Mouse (Mus musculus) heart, embryonic 11.5 days (tissue): ENCODE measurements around the gene Lexm. TPM values are rescaled to one million over a fixed set of nuclear protein-coding genes. Genes with fewer than 3 reads are reported as not detected.
A peak's percentile ranks its signal among the peaks of the same experiment; 100 is the strongest.

Experiments used
- ATAC-seq: fragments of 200-750 bp; cut with Nextera tagmentation; replicated peaks from 2 replicates; pipeline ENCODE4 v1.8.0; 2017; ENCODE audit warnings: moderate library complexity; ENCODE audit not compliant: insufficient number of reproducible peaks, low FRiP score, low TSS enrichment
- H3K27ac ChIP-seq: fragments of 300-500 bp; sonication (generic); 2 replicates; pipeline ENCODE4 v1.5.1; 2014; ENCODE audit warnings: mild to moderate bottlenecking, low read depth, low read length
- H3K27me3 ChIP-seq: fragments of 300-500 bp; sonication (generic); 2 replicates; pipeline ENCODE4 v1.6.1; 2014; ENCODE audit warnings: mild to moderate bottlenecking, low read length, mixed read lengths; ENCODE audit not compliant: control insufficient read depth, insufficient read depth
- H3K36me3 ChIP-seq: fragments of 300-500 bp; sonication (generic); 2 replicates; pipeline ENCODE4 v1.6.1; 2014; ENCODE audit warnings: mild to moderate bottlenecking, low read length, moderate library complexity, mixed read lengths; ENCODE audit not compliant: control insufficient read depth, insufficient read depth
- H3K4me1 ChIP-seq: fragments of 300-500 bp; sonication (generic); 2 replicates; pipeline ENCODE4 v1.6.1; 2014; ENCODE audit warnings: low read length; ENCODE audit not compliant: control insufficient read depth, insufficient read depth
- H3K4me2 ChIP-seq: fragments of 300-500 bp; sonication (generic); 2 replicates; pipeline ENCODE4 v1.6.1; 2014; ENCODE audit warnings: mild to moderate bottlenecking, moderate library complexity
- H3K4me3 ChIP-seq: fragments of 300-500 bp; sonication (generic); 2 replicates; pipeline ENCODE4 v1.5.1; 2014; ENCODE audit warnings: low read depth, low read length
- H3K9ac ChIP-seq: fragments of 300-500 bp; sonication (generic); 2 replicates; pipeline ENCODE4 v1.6.1; 2014; ENCODE audit warnings: mild to moderate bottlenecking, low read depth, low read length, moderate library complexity
- H3K9me3 ChIP-seq: fragments of 300-500 bp; sonication (generic); replicated peaks from 2 replicates; pipeline ENCODE4 v1.6.1; 2016; ENCODE audit warnings: low read length; ENCODE audit not compliant: control insufficient read depth
- WGBS: fragments of 180-500 bp; shearing (Covaris S2); extraction: QIAGEN DNeasy Blood & Tissue Kit; methylation state at CpG from one replicate; pipeline ENCODE4 v1.1.7; 2014; ENCODE audit not compliant: insufficient replicate concordance; 5-methylcytosine and 5-hydroxymethylcytosine counted together
- polyA plus RNA-seq: library from polyadenylated mRNA; unstranded; fragments of >200 nt; fragmentation: Nextera tagmentation; extraction: Ambion mirVana; gene quantifications from 2 replicates; pipeline ENCODE4 v1.2.1, GENCODE M21; 2014

Lexm gene
- polyA plus RNA-seq, 1 experiment from 2014 or later = 0.34 TPM

DNA sequence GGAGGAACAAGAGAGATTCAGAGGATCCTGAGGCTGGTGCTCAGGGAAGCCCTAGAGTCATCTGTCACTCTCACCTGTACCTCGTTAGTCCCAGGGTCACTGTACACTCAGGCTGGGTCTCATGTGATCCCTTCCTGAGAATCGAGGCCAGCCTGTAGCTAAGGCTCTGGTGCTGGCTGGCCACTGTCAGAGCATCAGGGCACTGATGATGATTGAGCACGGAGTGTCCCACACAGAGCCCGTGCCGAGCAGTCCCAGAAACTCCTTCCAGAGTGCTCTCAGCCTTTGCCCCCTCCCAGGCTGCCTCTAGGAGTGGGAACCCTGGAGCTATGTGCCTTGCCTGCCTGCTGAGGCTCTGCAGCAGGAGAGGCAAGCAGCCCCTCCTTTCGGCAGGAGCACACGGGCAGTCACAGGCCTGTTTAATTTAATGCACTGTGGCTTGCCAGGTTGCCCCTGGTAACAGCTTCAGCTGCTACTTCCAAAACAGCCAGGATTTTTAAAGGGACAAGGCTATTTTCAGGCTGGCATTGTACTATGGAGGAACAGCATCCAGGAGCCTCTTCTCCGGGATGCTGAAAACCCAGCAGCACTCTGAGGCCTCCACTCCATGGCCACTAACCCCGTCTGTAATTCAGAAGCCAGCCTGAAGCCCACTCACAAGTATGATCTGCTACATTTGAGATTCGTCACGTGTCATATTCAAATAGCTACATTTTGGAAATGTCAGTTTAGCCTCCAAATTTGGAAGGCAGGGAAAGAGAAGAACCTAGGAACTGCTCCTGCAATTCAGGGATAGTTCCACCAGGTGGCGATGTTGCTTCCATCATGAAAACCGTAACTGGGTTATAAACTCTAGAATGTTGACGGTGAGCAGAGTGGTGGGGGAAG lies 13.5 kb upstream of the Lexm start:
- Histone ChIP-seq H3K4me3 (no peak overlapping the region), H3K4me2 (no peak overlapping the region), H3K27me3 (peaks cover 23% of the 10 kb centered on the region), H3K36me3 (no peaks in the 10 kb centered on the region), H3K4me1 (peaks cover 3% of the 10 kb centered on the region; the same call in 1 of the 2 replicates), H3K27ac (no peak overlapping the region), H3K9ac (no peak overlapping the region), H3K9me3 (no peaks in the 10 kb centered on the region)
- no peak for ATAC-seq
- 29% methylated on average over 14 of the region's 14 CpGs for WGBS

DNA sequence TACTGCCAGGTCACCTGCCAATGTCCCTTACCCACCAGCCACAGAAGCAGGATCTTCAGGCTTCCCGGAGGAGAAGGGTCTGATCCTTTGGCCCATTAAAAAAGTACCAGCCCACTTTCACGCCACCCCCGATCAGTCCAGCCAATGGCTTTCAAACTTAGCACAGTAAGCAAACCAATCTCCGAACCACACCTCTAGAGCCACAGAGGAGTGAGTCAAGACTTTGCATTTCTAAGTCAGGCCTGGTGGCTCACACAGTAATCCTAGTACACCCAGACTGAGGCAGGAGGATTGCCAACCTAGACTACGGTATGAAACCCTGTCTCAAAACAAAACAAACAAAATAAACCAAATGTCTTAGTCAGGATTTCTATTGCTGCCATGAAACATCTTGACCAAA lies 12.3 kb upstream of the Lexm start:
- H3K27ac ChIP-seq = no peak overlapping the region
- H3K36me3 ChIP-seq = no peaks in the 10 kb centered on the region
- H3K4me2 ChIP-seq = no peak overlapping the region
- H3K4me1 ChIP-seq = peaks cover 3% of the 10 kb centered on the region; the same call in 1 of the 2 replicates
- H3K27me3 ChIP-seq = peaks cover 30% of the 10 kb centered on the region
- ATAC-seq = no peak
- H3K9ac ChIP-seq = no peak overlapping the region
- H3K9me3 ChIP-seq = no peaks in the 10 kb centered on the region
- 58% methylated on average over 5 of the region's 5 CpGs for WGBS
- H3K4me3 ChIP-seq = no peak overlapping the region

- H3K4me3 ChIP-seq = no peak overlapping the region
- H3K36me3 ChIP-seq = no peaks in the 10 kb centered on the region
- H3K9ac ChIP-seq = no peak overlapping the region
- WGBS = 22% methylated on average over 9 of the region's 9 CpGs
- no peak overlapping the region for H3K4me2 ChIP-seq
- peaks cover 3% of the 10 kb centered on the region; the same call in 1 of the 2 replicates for H3K4me1 ChIP-seq
- peaks cover 35% of the 10 kb centered on the region for H3K27me3 ChIP-seq
- no peaks in the 10 kb centered on the region for H3K9me3 ChIP-seq
- no peak for ATAC-seq
- H3K27ac ChIP-seq = no peak overlapping the region
Observed at GRCm38 (mm10) chr4:106628650-106629360, 11.8 kb upstream of the Lexm start.

GRCm38 (mm10) chr4:106627809-106628208 lies 10.8 kb upstream of the Lexm start:
- no peak overlapping the region for H3K27ac ChIP-seq
- H3K4me3 ChIP-seq = no peak overlapping the region
- H3K9ac ChIP-seq = no peak overlapping the region
- H3K27me3 ChIP-seq = peaks cover 45% of the 10 kb centered on the region
- H3K4me1 ChIP-seq = peaks cover 3% of the 10 kb centered on the region; the same call in 1 of the 2 replicates
- no peaks in the 10 kb centered on the region for H3K36me3 ChIP-seq
- ATAC-seq = no peak
- H3K4me2 ChIP-seq = no peak overlapping the region
- no peaks in the 10 kb centered on the region for H3K9me3 ChIP-seq
- WGBS = 82% methylated on average over 5 of the region's 5 CpGs

DNA sequence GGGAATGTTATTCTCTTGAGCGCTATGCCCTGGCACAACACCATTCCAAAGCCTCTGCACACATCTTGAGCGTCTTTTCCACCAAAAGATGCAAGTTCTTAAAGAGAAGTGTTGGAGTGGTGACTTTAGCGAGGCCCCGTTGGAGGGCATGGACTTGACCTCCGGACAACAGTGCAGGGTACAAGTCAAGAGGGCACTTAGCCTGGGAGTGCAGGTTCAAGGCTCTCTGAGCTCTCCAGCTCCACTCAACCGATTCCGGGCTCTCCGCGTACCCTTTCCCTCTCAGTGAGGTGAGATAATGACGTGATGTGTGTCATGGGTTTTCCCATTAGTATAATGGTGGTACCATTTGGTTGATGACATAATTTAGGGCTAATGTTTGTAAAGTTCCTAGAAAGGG lies 7.2 kb upstream of the Lexm start:
- H3K36me3 ChIP-seq = no peaks in the 10 kb centered on the region
- no peaks in the 10 kb centered on the region for H3K4me1 ChIP-seq
- no peak overlapping the region for H3K4me2 ChIP-seq
- no peaks in the 10 kb centered on the region for H3K9me3 ChIP-seq
- ATAC-seq = no peak
- no peak overlapping the region for H3K9ac ChIP-seq
- peaks cover 61% of the 10 kb centered on the region for H3K27me3 ChIP-seq
- no peak overlapping the region for H3K4me3 ChIP-seq
- WGBS = 78% methylated on average over 10 of the region's 10 CpGs
- H3K27ac ChIP-seq = no peak overlapping the region

- 24% methylated on average over 25 of the region's 28 CpGs for WGBS
- H3K4me2 ChIP-seq = no peak overlapping the region
- ATAC-seq = no peak
- peaks cover 58% of the 10 kb centered on the region for H3K27me3 ChIP-seq
- no peaks in the 10 kb centered on the region for H3K36me3 ChIP-seq
- H3K9ac ChIP-seq = no peak overlapping the region
- H3K27ac ChIP-seq = no peak overlapping the region
- no peak overlapping the region for H3K4me3 ChIP-seq
- no peaks in the 10 kb centered on the region for H3K9me3 ChIP-seq
- no peaks in the 10 kb centered on the region for H3K4me1 ChIP-seq
Observed at GRCm38 (mm10) chr4:106622712-106623111, 5.7 kb upstream of the Lexm start.

- H3K4me1 ChIP-seq = no peaks in the 10 kb centered on the region; the same call in 1 of the 2 replicates
- H3K36me3 ChIP-seq = no peaks in the 10 kb centered on the region
- ATAC-seq = no peak
- H3K9me3 ChIP-seq = no peaks in the 10 kb centered on the region
- no peak within 1 kb of the TSS for H3K9ac ChIP-seq
- no peak within 1 kb of the TSS for H3K4me3 ChIP-seq
- 24% methylated on average over 16 of the region's 16 CpGs for WGBS
- H3K4me2 ChIP-seq = 0 out of 2 replicates have a peak within 1 kb of the TSS, but pooled peaks have one; percentile 11
- no peak within 1 kb of the TSS for H3K27ac ChIP-seq
- peaks cover 56% of the 10 kb centered on the region for H3K27me3 ChIP-seq
Observed at GRCm38 (mm10) chr4:106622030-106622493, 5.0 kb upstream of the Lexm start, which contains the start of gene Ttc22. Gene Ttc22, plus strand, starts transcription at chr4:106622432.

GRCm38 (mm10) chr4:106621428-106621827 lies 4.4 kb upstream of the Lexm start:
- H3K27me3 ChIP-seq = peaks cover 56% of the 10 kb centered on the region
- no peak overlapping the region for H3K9ac ChIP-seq
- H3K9me3 ChIP-seq = no peaks in the 10 kb centered on the region
- no peak overlapping the region for H3K4me2 ChIP-seq
- H3K4me3 ChIP-seq = no peak overlapping the region
- 68% methylated on average over 3 of the region's 3 CpGs for WGBS
- no peaks in the 10 kb centered on the region for H3K36me3 ChIP-seq
- no peaks in the 10 kb centered on the region; the same call in 1 of the 2 replicates for H3K4me1 ChIP-seq
- no peak overlapping the region for H3K27ac ChIP-seq
- ATAC-seq = no peak
